Mouse (Mus musculus): ENCODE results near the gene Tcp11l2. TPM values are rescaled to one million over a fixed set of nuclear protein-coding genes. Genes with fewer than 3 reads are reported as not detected.

The Tcp11l2 gene
- polyA plus RNA-seq, 1 experiment from 2014 or later: 10.3 TPM

GRCm38 (mm10) chr10:84542802-84543658 is 33.4 kb upstream of the Tcp11l2 start:
- Histone ChIP-seq H3K4me1 (no peaks in the 10 kb centered on the region), H3K4me3 (replicated peaks) (no peak overlapping the region), H3K36me3 (replicated peaks) (no peaks in the 10 kb centered on the region), H3K27ac (no peak overlapping the region), H3K4me2 (no peak overlapping the region), H3K27me3 (no peaks in the 10 kb centered on the region), H3K9ac (no peak overlapping the region), H3K9me3 (no peaks in the 10 kb centered on the region)
- no peak for ATAC-seq (ENCODE audit: low FRiP score)
- 79% methylated on average over 11 of the region's 11 CpGs for WGBS

DNA sequence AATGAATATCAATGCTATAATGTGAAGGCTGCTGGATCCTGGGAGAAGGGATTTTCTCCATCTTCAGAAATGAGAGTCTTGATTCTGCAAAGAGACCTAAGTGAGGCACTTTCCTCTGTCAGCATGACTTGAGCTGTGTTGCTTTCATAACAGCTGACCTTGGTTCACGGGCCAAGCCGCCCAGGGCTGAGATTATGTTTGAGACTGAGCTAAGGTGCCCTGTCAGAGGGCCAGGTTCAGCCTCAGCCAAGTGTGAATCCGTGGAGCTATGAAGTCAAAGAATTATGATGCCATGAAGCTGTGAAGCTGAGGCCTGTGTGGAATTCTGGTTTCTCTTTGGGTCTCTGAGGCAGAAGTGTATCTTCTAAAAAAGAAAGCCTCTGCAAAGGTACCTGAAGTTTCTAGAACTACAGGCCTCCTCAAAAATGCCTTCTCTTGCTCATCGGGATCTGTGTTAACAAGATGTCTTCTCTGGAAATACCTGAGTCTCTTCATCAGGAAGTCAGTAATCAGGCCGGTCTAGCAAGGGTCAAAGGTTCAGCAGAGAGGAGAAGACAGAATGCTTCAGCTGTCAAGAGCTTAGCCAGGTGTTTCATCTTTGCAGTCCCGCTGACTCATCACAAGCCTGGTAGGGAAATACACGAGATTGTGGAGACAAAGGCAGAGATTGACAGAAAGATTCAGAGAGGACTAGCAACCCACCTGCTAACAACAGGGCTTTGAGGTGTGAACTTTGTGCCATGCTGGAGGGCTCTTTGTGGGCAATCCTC is 31.4 kb upstream of the Tcp11l2 start:
- Histone ChIP-seq H3K9ac (no peak overlapping the region), H3K9me3 (no peaks in the 10 kb centered on the region), H3K4me3 (replicated peaks) (no peak overlapping the region), H3K36me3 (replicated peaks) (no peaks in the 10 kb centered on the region), H3K27ac (no peak overlapping the region), H3K4me2 (no peak overlapping the region), H3K27me3 (no peaks in the 10 kb centered on the region), H3K4me1 (no peaks in the 10 kb centered on the region)
- 75% methylated on average over 7 of the region's 7 CpGs for WGBS
- ATAC-seq (ENCODE audit: low FRiP score): no peak

GRCm38 (mm10) chr10:84549146-84549919 is 27.1 kb upstream of the Tcp11l2 start:
- no peaks in the 10 kb centered on the region for H3K36me3 ChIP-seq (replicated peaks)
- no peak for ATAC-seq (ENCODE audit: low FRiP score)

GRCm38 (mm10) chr10:84549920-84550293 is 26.5 kb upstream of the Tcp11l2 start:
- H3K9ac ChIP-seq: no peak overlapping the region
- no peak overlapping the region for H3K4me2 ChIP-seq
- no peaks in the 10 kb centered on the region for H3K27me3 ChIP-seq
- no peak overlapping the region for H3K4me3 ChIP-seq (replicated peaks)
- H3K9me3 ChIP-seq: no peaks in the 10 kb centered on the region; the same call in 1 of the 2 replicates
- no peak overlapping the region for H3K27ac ChIP-seq
- 82% methylated on average over 10 of the region's 10 CpGs for WGBS
- no peak for ATAC-seq (ENCODE audit: low FRiP score)
- H3K36me3 ChIP-seq (replicated peaks): no peaks in the 10 kb centered on the region
- H3K4me1 ChIP-seq: no peaks in the 10 kb centered on the region

More at GRCm38 (mm10) chr10:84549146-84549919, 27.1 kb upstream of the Tcp11l2 start:
- no peaks in the 10 kb centered on the region for H3K4me1 ChIP-seq
- H3K4me2 ChIP-seq: no peak overlapping the region
- H3K4me3 ChIP-seq (replicated peaks): no peak overlapping the region
- H3K9ac ChIP-seq: no peak overlapping the region
- no peaks in the 10 kb centered on the region; the same call in 1 of the 2 replicates for H3K9me3 ChIP-seq
- WGBS: 80% methylated on average over 17 of the region's 17 CpGs
- H3K27ac ChIP-seq: no peak overlapping the region
- no peaks in the 10 kb centered on the region for H3K27me3 ChIP-seq

GRCm38 (mm10) chr10:84551846-84552245 is 24.6 kb upstream of the Tcp11l2 start:
- H3K36me3 ChIP-seq (replicated peaks): no peaks in the 10 kb centered on the region
- H3K4me3 ChIP-seq (replicated peaks): no peak overlapping the region
- no peak overlapping the region for H3K27ac ChIP-seq
- H3K4me1 ChIP-seq: no peaks in the 10 kb centered on the region
- H3K9ac ChIP-seq: no peak overlapping the region
- H3K9me3 ChIP-seq: no peaks in the 10 kb centered on the region; the same call in 1 of the 2 replicates
- 94% methylated on average over 3 of the region's 3 CpGs for WGBS
- no peak for ATAC-seq (ENCODE audit: low FRiP score)
- H3K27me3 ChIP-seq: no peaks in the 10 kb centered on the region
- H3K4me2 ChIP-seq: no peak overlapping the region

- Histone ChIP-seq H3K27me3 (no peaks in the 10 kb centered on the region), H3K36me3 (replicated peaks) (no peaks in the 10 kb centered on the region), H3K4me1 (no peaks in the 10 kb centered on the region), H3K27ac (no peak overlapping the region), H3K9me3 (no peaks in the 10 kb centered on the region; the same call in 1 of the 2 replicates), H3K9ac (no peak overlapping the region), H3K4me3 (replicated peaks) (no peak overlapping the region), H3K4me2 (no peak overlapping the region)
- no peak for ATAC-seq (ENCODE audit: low FRiP score)
- WGBS: 88% methylated on average over 2 of the region's 2 CpGs
Measured at GRCm38 (mm10) chr10:84552477-84552876, 23.9 kb upstream of the Tcp11l2 start.

GRCm38 (mm10) chr10:84554291-84555009 is 22.0 kb upstream of the Tcp11l2 start:
- no peak overlapping the region for H3K4me3 ChIP-seq (replicated peaks)
- no peak for ATAC-seq (ENCODE audit: low FRiP score)
- WGBS: 36% methylated on average over 6 of the region's 6 CpGs

DNA sequence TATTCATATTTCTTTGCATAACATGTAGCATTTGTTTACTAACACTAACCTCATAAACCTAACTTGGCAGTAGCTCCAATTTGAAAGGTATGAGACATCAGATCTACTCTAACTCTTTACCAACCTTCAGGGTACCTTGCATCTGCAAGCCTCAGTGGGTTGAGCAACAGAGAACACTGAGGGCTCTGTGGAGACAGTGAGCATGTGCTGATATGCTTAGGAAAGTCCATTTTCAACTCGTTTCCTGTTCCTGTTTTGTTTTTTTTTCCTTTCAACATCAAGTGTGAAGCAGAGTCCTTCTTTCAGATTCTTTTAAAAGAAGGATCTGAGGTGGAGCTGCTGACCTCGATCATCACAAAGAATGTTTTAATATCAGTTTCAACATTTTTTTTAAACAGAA is 20.3 kb upstream of the Tcp11l2 start:
- ATAC-seq (ENCODE audit: low FRiP score): no peak
- Histone ChIP-seq H3K9ac (no peak overlapping the region), H3K4me3 (replicated peaks) (no peak overlapping the region), H3K36me3 (replicated peaks) (no peaks in the 10 kb centered on the region), H3K4me1 (no peaks in the 10 kb centered on the region), H3K27ac (no peak overlapping the region), H3K4me2 (no peak overlapping the region), H3K27me3 (no peaks in the 10 kb centered on the region), H3K9me3 (0 out of 2 replicates have a peak, but pooled peaks cover 6% of the 10 kb centered on the region)
- WGBS: 78% methylated on average over 2 of the region's 2 CpGs

More at GRCm38 (mm10) chr10:84554291-84555009, 22.0 kb upstream of the Tcp11l2 start:
- Histone ChIP-seq H3K4me1 (no peaks in the 10 kb centered on the region), H3K36me3 (replicated peaks) (no peaks in the 10 kb centered on the region), H3K27ac (no peak overlapping the region), H3K9ac (no peak overlapping the region), H3K9me3 (peaks cover 6% of the 10 kb centered on the region; the same call in 1 of the 2 replicates), H3K4me2 (no peak overlapping the region), H3K27me3 (no peaks in the 10 kb centered on the region)

GRCm38 (mm10) chr10:84558511-84558910 is 17.9 kb upstream of the Tcp11l2 start:
- Histone ChIP-seq H3K27me3 (0 out of 2 replicates have a peak, but pooled peaks cover 3% of the 10 kb centered on the region), H3K4me3 (replicated peaks) (no peak overlapping the region), H3K27ac (no peak overlapping the region), H3K9me3 (0 out of 2 replicates have a peak, but pooled peaks cover 6% of the 10 kb centered on the region), H3K4me1 (no peaks in the 10 kb centered on the region), H3K9ac (no peak overlapping the region), H3K4me2 (no peak overlapping the region), H3K36me3 (replicated peaks) (no peaks in the 10 kb centered on the region)
- WGBS: 87% methylated on average over 1 of the region's 1 CpGs
- no peak for ATAC-seq (ENCODE audit: low FRiP score)

- no peak for ATAC-seq (ENCODE audit: low FRiP score)
- 89% methylated on average over 4 of the region's 4 CpGs for WGBS
- no peak overlapping the region for H3K27ac ChIP-seq
- H3K4me3 ChIP-seq (replicated peaks): no peak overlapping the region
- H3K9me3 ChIP-seq: 0 out of 2 replicates have a peak, but pooled peaks cover 6% of the 10 kb centered on the region
- no peaks in the 10 kb centered on the region for H3K36me3 ChIP-seq (replicated peaks)
- no peak overlapping the region for H3K9ac ChIP-seq
- H3K4me1 ChIP-seq: no peaks in the 10 kb centered on the region
- H3K4me2 ChIP-seq: no peak overlapping the region
- 0 out of 2 replicates have a peak, but pooled peaks cover 3% of the 10 kb centered on the region for H3K27me3 ChIP-seq
Measured at GRCm38 (mm10) chr10:84559986-84560385, 16.4 kb upstream of the Tcp11l2 start.

GRCm38 (mm10) chr10:84562121-84562520 is 14.3 kb upstream of the Tcp11l2 start:
- ATAC-seq (ENCODE audit: low FRiP score): no peak

More at GRCm38 (mm10) chr10:84562121-84562520, 14.3 kb upstream of the Tcp11l2 start:
- H3K9me3 ChIP-seq: 0 out of 2 replicates have a peak, but pooled peaks cover 6% of the 10 kb centered on the region
- H3K4me3 ChIP-seq (replicated peaks): no peak overlapping the region
- H3K9ac ChIP-seq: no peak overlapping the region
- no peaks in the 10 kb centered on the region for H3K36me3 ChIP-seq (replicated peaks)
- H3K27ac ChIP-seq: no peak overlapping the region
- 0 out of 2 replicates have a peak, but pooled peaks cover 3% of the 10 kb centered on the region for H3K27me3 ChIP-seq
- no peaks in the 10 kb centered on the region for H3K4me1 ChIP-seq
- no peak overlapping the region for H3K4me2 ChIP-seq
- 70% methylated on average over 5 of the region's 5 CpGs for WGBS
